Mouse (Mus musculus) ovary, postnatal 36 days (tissue): ENCODE measurements around the gene Tpp1.
"Not testable (repeated sequence)": the region's sequence is repeated elsewhere in the genome, so short reads cannot be mapped to it uniquely, and the experiment has no call there.

Experiments
- DNase-seq: peaks from one replicate; pipeline ENCODE4 v3.0.0; 2022; ENCODE audit warnings: low spot score, mixed read lengths

Tpp1 gene

GRCm38 (mm10) chr7:105762517-105763270 lies 10.7 kb upstream of the Tpp1 start:
- DNase-seq = no peak

- no peak for DNase-seq
Observed at GRCm38 (mm10) chr7:105761813-105762484, 9.9 kb upstream of the Tpp1 start.

GRCm38 (mm10) chr7:105753281-105753680 lies 1.2 kb upstream of the Tpp1 start:
- DNase-seq = no peak

- no peak for DNase-seq
Observed at GRCm38 (mm10) chr7:105752716-105753115, 681 bp upstream of the Tpp1 start.

GRCm38 (mm10) chr7:105747776-105748175 lies 4.3 kb downstream of the Tpp1 start:
- no peak for DNase-seq

- DNase-seq = peak; percentile 83
Observed at GRCm38 (mm10) chr7:105743926-105744590, 8.0 kb downstream of the Tpp1 start, which contains the start of gene Taf10. Gene Taf10 (minus strand): TSS chr7:105744361.

GRCm38 (mm10) chr7:105743246-105743925 lies 8.6 kb downstream of the Tpp1 start:
- DNase-seq = not testable (repeated sequence)

GRCm38 (mm10) chr7:105742539-105743215 lies 9.4 kb downstream of the Tpp1 start:
- not testable (repeated sequence) for DNase-seq

- DNase-seq = no peak
Observed at GRCm38 (mm10) chr7:105741978-105742377, 10.1 kb downstream of the Tpp1 start.

GRCm38 (mm10) chr7:105740851-105741250 lies 11.2 kb downstream of the Tpp1 start:
- no peak for DNase-seq

- DNase-seq = no peak
Observed at GRCm38 (mm10) chr7:105740089-105740795, 11.8 kb downstream of the Tpp1 start.

GRCm38 (mm10) chr7:105738948-105739347 lies 13.1 kb downstream of the Tpp1 start:
- peak; percentile 35 for DNase-seq

GRCm38 (mm10) chr7:105738286-105738685 lies 13.7 kb downstream of the Tpp1 start:
- no peak for DNase-seq

- no peak for DNase-seq
Observed at GRCm38 (mm10) chr7:105737648-105738047, 14.4 kb downstream of the Tpp1 start.

- peak; percentile 41 for DNase-seq
Observed at GRCm38 (mm10) chr7:105736911-105737521, 15.0 kb downstream of the Tpp1 start, which contains the start of gene Rrp8. Gene Rrp8 (minus strand): TSS chr7:105737385.

GRCm38 (mm10) chr7:105736264-105736901 lies 15.7 kb downstream of the Tpp1 start, which contains the start of gene Ilk:
Gene Ilk (plus strand): TSS chr7:105736592.
- peak; percentile 92 for DNase-seq

GRCm38 (mm10) chr7:105735464-105735863 lies 16.6 kb downstream of the Tpp1 start:
- DNase-seq = not testable (repeated sequence)

- DNase-seq = no peak
Observed at GRCm38 (mm10) chr7:105734826-105735225, 17.2 kb downstream of the Tpp1 start.

- no peak for DNase-seq
Observed at GRCm38 (mm10) chr7:105733836-105734235, 18.2 kb downstream of the Tpp1 start.
